Mouse (Mus musculus): ENCODE measurements around the gene Daam1.

GRCm38 (mm10) chr12:71950095-71950877 lies 119.4 kb downstream of the Daam1 start:
- TF ChIP-seq POLR2A (IDR thresholded peaks at IDR 0.05; ENCODE audit: low read depth, low read length) (no peak), CTCF (IDR thresholded peaks at IDR 0.05; ENCODE audit: extremely low read depth, insufficient read depth, insufficient read length, insufficient replicate concordance) (no peak)

Measured in spleen, adult 2 months (tissue).